Mouse (Mus musculus): ENCODE results near the gene Gpr182. TPM values are rescaled to one million over a fixed set of nuclear protein-coding genes. Genes with fewer than 3 reads are reported as not detected.

The Gpr182 gene
- polyA plus RNA-seq, 1 experiment from 2014 or later: 2.9 TPM

GRCm38 (mm10) chr10:127755246-127755645 lies 3.7 kb upstream of the Gpr182 start:
- H3K9me3 ChIP-seq: no peaks in the 10 kb centered on the region
- 52% methylated on average over 3 of the region's 3 CpGs for WGBS
- ATAC-seq (ENCODE audit: insufficient read depth, low FRiP score, low read depth): no peak
- no peak overlapping the region for H3K27ac ChIP-seq
- H3K4me1 ChIP-seq: 0 out of 2 replicates have a peak, but pooled peaks cover 2% of the 10 kb centered on the region
- no peak overlapping the region for H3K4me2 ChIP-seq
- no peaks in the 10 kb centered on the region for H3K27me3 ChIP-seq (replicated peaks)
- H3K36me3 ChIP-seq: no peaks in the 10 kb centered on the region
- H3K9ac ChIP-seq: no peak overlapping the region
- H3K4me3 ChIP-seq (replicated peaks): no peak overlapping the region

DNA sequence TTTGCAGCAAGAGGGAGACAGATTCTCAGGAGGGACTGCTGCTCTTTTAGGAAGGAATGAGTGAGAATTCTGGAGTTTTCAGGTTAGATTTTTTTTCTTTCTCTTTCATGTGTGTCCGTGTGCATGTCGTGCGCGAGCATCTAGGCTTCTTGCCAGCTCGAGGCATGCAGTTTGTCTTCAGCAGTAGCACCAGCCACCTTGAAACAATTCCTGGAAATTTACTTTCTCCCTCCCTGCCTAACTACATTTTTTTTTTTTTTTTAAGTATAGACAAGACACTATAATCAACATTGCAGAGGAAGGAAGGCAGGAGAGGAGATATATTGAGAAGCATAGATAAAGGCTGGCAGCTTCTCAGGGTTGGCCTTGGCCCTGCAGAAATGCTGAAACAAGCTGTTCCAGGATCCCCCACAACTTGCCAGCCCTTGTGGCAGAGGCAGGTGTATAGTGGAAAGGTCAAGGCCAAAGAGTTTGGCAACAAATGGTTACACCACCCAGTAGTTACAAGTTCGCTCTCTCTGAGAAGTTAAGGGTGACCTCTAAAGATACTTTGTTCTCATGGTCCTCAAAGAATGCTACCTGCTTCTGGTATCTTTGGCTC lies 3.1 kb upstream of the Gpr182 start:
- Histone ChIP-seq H3K9me3 (no peaks in the 10 kb centered on the region), H3K4me2 (no peak overlapping the region), H3K4me3 (replicated peaks) (no peak overlapping the region), H3K9ac (no peak overlapping the region), H3K36me3 (no peaks in the 10 kb centered on the region), H3K4me1 (peaks cover 5% of the 10 kb centered on the region; the same call in 1 of the 2 replicates), H3K27ac (no peak overlapping the region), H3K27me3 (replicated peaks) (no peaks in the 10 kb centered on the region)
- no peak for ATAC-seq (ENCODE audit: insufficient read depth, low FRiP score, low read depth)
- WGBS: 62% methylated on average over 6 of the region's 6 CpGs

- Histone ChIP-seq H3K9me3 (no peaks in the 10 kb centered on the region), H3K27ac (no peak overlapping the region), H3K9ac (no peak overlapping the region), H3K36me3 (peaks cover 17% of the 10 kb centered on the region), H3K4me2 (peak overlapping the region; percentile 38), H3K4me1 (peaks cover 13% of the 10 kb centered on the region), H3K4me3 (replicated peaks) (0 out of 2 replicates have a peak overlapping the region, but pooled peaks have one; percentile 11), H3K27me3 (replicated peaks) (no peaks in the 10 kb centered on the region)
- WGBS: 52% methylated on average over 24 of the region's 24 CpGs
- no peak for ATAC-seq (ENCODE audit: insufficient read depth, low FRiP score, low read depth)
These were observed 1.3 kb downstream of the Gpr182 start for GRCm38 (mm10) chr10:127750136-127750777.

DNA sequence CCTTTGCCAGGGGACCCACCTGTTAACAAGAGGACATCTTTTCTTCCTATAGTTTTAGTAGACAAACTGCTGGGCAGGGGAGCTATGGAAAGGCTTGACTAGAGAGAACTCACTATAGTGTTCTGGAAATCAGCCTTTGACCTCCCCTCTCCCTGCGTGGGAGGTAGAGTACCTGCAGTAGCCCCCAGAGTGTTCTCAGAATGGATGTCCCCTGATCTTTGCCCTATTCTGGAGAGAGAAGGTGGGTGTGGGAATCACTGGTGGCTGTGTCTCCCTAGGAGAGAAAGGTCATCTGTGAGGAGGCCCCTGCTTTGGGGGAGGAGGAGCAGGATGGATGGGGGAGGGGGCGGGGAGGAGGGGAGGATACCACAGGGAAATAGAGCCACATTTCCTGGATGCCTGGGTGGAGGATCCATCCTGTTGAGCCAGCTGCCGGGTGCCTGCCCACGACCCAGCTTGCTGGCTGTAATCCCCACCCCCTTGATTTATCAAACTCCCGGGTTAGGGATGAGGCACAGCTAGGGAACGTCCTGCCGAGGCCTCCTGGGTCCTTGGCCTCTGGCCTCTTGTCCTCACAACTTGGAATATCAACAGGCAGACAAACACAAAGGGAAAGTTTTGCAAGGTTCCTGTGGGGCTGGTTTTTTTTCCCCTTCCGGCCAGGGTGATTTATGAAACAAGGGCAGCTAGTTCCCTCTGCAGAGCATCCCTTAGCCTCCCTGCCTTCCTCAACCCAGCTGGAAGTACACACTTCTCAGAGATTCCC lies 2.5 kb downstream of the Gpr182 start:
- Histone ChIP-seq H3K4me3 (replicated peaks) (no peak overlapping the region), H3K27ac (no peak overlapping the region), H3K9me3 (no peaks in the 10 kb centered on the region), H3K4me2 (peak overlapping the region; percentile 16; the same call in 1 of the 2 replicates), H3K4me1 (peaks cover 13% of the 10 kb centered on the region), H3K36me3 (peaks cover 25% of the 10 kb centered on the region), H3K9ac (no peak overlapping the region), H3K27me3 (replicated peaks) (no peaks in the 10 kb centered on the region)
- 10% methylated on average over 8 of the region's 8 CpGs for WGBS
- peak; percentile 56; the same call in 1 of the 2 replicates for ATAC-seq (ENCODE audit: insufficient read depth, low FRiP score, low read depth)

- WGBS: 91% methylated on average over 8 of the region's 8 CpGs
- H3K9ac ChIP-seq: no peak overlapping the region
These were observed 4.3 kb downstream of the Gpr182 start for GRCm38 (mm10) chr10:127747254-127747653.

GRCm38 (mm10) chr10:127745886-127746285 lies 5.6 kb downstream of the Gpr182 start:
- no peaks in the 10 kb centered on the region for H3K9me3 ChIP-seq
- H3K27me3 ChIP-seq (replicated peaks): no peaks in the 10 kb centered on the region
- 74% methylated on average over 5 of the region's 5 CpGs for WGBS
- no peak overlapping the region for H3K4me3 ChIP-seq (replicated peaks)
- ATAC-seq (ENCODE audit: insufficient read depth, low FRiP score, low read depth): no peak
- H3K27ac ChIP-seq: no peak overlapping the region
- H3K9ac ChIP-seq: no peak overlapping the region
- H3K4me2 ChIP-seq: no peak overlapping the region
- H3K36me3 ChIP-seq: peaks cover 52% of the 10 kb centered on the region
- H3K4me1 ChIP-seq: peaks cover 16% of the 10 kb centered on the region

More at GRCm38 (mm10) chr10:127747254-127747653, 4.3 kb downstream of the Gpr182 start:
- peaks cover 42% of the 10 kb centered on the region for H3K36me3 ChIP-seq
- no peaks in the 10 kb centered on the region for H3K9me3 ChIP-seq
- no peaks in the 10 kb centered on the region for H3K27me3 ChIP-seq (replicated peaks)
- no peak overlapping the region for H3K27ac ChIP-seq
- peaks cover 13% of the 10 kb centered on the region for H3K4me1 ChIP-seq
- H3K4me2 ChIP-seq: no peak overlapping the region
- no peak overlapping the region for H3K4me3 ChIP-seq (replicated peaks)
- ATAC-seq (ENCODE audit: insufficient read depth, low FRiP score, low read depth): no peak

- Histone ChIP-seq H3K27me3 (replicated peaks) (no peaks in the 10 kb centered on the region), H3K4me1 (peaks cover 13% of the 10 kb centered on the region), H3K9ac (no peak overlapping the region), H3K4me2 (no peak overlapping the region), H3K36me3 (peaks cover 52% of the 10 kb centered on the region), H3K4me3 (replicated peaks) (no peak overlapping the region), H3K9me3 (no peaks in the 10 kb centered on the region), H3K27ac (no peak overlapping the region)
- WGBS: 63% methylated on average over 5 of the region's 5 CpGs
- no peak for ATAC-seq (ENCODE audit: insufficient read depth, low FRiP score, low read depth)
These were observed 6.9 kb downstream of the Gpr182 start for GRCm38 (mm10) chr10:127744661-127745060.

DNA sequence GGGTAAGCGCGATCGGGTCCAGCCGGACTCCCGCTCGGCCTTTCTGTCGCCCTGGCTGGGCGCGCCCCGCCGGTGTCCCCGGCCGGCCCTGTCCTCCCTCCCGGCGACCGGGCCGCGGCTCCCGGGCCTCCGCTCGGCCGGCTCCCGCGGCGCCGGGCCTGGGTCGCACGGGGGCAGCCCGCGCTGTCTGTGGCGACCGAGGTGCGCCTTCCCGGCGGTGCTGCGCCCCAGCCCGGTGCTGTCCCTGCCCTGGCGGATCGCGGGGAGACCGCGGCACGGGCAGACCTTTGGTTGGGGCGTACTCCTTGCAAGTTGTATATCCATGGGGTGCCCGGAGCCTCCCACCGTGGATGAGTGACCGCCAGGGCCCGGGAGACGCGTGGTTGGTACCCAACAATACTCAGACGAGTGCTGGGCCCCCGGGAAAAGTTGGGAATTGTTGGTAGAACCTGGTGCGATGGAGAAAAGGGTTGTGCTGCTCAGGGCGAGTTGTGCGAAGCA lies 11.8 kb downstream of the Gpr182 start:
- peak overlapping the region; percentile 81 for H3K4me3 ChIP-seq (replicated peaks)
- no peaks in the 10 kb centered on the region for H3K27me3 ChIP-seq (replicated peaks)
- WGBS: 0% methylated on average over 40 of the region's 55 CpGs
- peaks cover 34% of the 10 kb centered on the region for H3K36me3 ChIP-seq
- peaks cover 4% of the 10 kb centered on the region; the same call in 1 of the 2 replicates for H3K4me1 ChIP-seq
- no peaks in the 10 kb centered on the region for H3K9me3 ChIP-seq
- ATAC-seq (ENCODE audit: insufficient read depth, low FRiP score, low read depth): peak; percentile 33; the same call in 1 of the 2 replicates
- peak overlapping the region; percentile 62 for H3K4me2 ChIP-seq
- peak overlapping the region; percentile 79 for H3K27ac ChIP-seq
- peak overlapping the region; percentile 73 for H3K9ac ChIP-seq

DNA sequence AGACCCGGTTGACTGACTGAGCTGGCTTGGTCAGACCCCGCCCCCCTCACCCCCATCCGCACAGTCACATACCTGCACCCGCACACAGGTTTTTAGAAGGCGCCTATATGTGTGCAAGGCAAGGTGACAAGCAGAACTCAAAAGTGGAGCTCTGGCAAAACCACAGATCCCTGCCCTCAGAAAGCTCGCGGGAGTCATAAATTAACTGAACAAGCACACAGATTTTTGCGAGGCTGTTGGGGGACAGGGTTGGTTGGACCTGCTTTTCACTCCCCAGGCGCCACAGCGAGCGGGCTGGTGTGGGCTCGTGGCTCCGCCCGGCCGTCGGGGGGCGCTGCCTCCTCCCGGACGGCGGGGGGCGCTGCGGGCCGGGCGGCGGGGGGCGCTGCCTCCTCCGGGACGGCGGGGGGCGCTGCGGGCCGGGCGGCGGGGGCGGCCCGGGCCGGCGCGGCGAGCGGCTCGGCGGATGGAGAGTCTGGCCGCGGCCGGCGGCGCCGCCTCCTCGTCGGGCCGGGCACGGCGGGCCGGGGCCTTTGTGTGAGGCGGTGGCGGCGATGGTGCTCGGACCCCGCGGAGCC lies 12.4 kb downstream of the Gpr182 start, which contains the start of gene Zbtb39:
Gene Zbtb39, plus strand, starts transcription at position 456 of the 578 bp plus-strand sequence.
- peaks cover 4% of the 10 kb centered on the region; the same call in 1 of the 2 replicates for H3K4me1 ChIP-seq
- peak within 1 kb of the TSS; percentile 73 for H3K9ac ChIP-seq
- peak within 1 kb of the TSS; percentile 79 for H3K27ac ChIP-seq
- no peaks in the 10 kb centered on the region for H3K27me3 ChIP-seq (replicated peaks)
- 1% methylated on average over 49 of the region's 61 CpGs for WGBS
- peaks cover 29% of the 10 kb centered on the region for H3K36me3 ChIP-seq
- no peaks in the 10 kb centered on the region for H3K9me3 ChIP-seq
- peak within 1 kb of the TSS; percentile 81 for H3K4me3 ChIP-seq (replicated peaks)
- ATAC-seq (ENCODE audit: insufficient read depth, low FRiP score, low read depth): peak; percentile 79
- H3K4me2 ChIP-seq: peak within 1 kb of the TSS; percentile 62

- 0 out of 2 replicates have a peak, but pooled peaks have one; percentile 36 for ATAC-seq (ENCODE audit: insufficient read depth, low FRiP score, low read depth)
- Histone ChIP-seq H3K4me2 (peak overlapping the region; percentile 62), H3K27ac (peak overlapping the region; percentile 79; the same call in 1 of the 2 replicates), H3K4me3 (replicated peaks) (no peak overlapping the region; the same call in 1 of the 2 replicates), H3K27me3 (replicated peaks) (no peaks in the 10 kb centered on the region), H3K36me3 (peaks cover 20% of the 10 kb centered on the region), H3K9ac (no peak overlapping the region), H3K9me3 (no peaks in the 10 kb centered on the region), H3K4me1 (peaks cover 4% of the 10 kb centered on the region; the same call in 1 of the 2 replicates)
- 35% methylated on average over 13 of the region's 13 CpGs for WGBS
These were observed 13.2 kb downstream of the Gpr182 start for GRCm38 (mm10) chr10:127738151-127738882.

DNA sequence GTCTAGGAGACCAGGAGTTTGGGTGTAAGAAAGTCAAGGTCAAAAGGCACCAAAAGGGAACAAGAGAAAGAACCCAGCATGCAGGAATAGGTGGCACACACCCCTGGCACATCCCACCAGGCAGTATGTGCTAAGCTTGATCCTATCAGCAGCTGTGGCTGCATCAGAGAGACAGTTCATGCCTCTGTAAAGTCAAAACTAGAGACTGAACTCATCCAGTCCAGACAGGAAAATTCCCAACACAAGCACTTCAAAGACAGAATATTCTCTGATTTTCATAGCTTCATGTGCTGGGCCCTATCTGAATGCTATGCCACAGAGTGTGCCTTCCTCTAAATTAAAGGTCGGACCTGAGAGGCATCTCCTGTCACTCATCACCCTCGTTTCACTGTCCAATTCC lies 14.0 kb downstream of the Gpr182 start:
- no peaks in the 10 kb centered on the region for H3K27me3 ChIP-seq (replicated peaks)
- H3K36me3 ChIP-seq: peaks cover 12% of the 10 kb centered on the region
- H3K4me3 ChIP-seq (replicated peaks): no peak overlapping the region
- H3K9ac ChIP-seq: no peak overlapping the region
- ATAC-seq (ENCODE audit: insufficient read depth, low FRiP score, low read depth): no peak
- H3K4me1 ChIP-seq: peaks cover 4% of the 10 kb centered on the region; the same call in 1 of the 2 replicates
- 0 out of 2 replicates have a peak overlapping the region, but pooled peaks have one; percentile 5 for H3K27ac ChIP-seq
- 21% methylated on average over 2 of the region's 2 CpGs for WGBS
- H3K9me3 ChIP-seq: no peaks in the 10 kb centered on the region
- no peak overlapping the region for H3K4me2 ChIP-seq

All from stomach, embryonic 15.5 days (tissue).